Mouse (Mus musculus) layer of hippocampus, adult 18-20 months (tissue): ENCODE results near the gene Cdcp1. TPM values are rescaled to one million over a fixed set of nuclear protein-coding genes. Genes with fewer than 3 reads are reported as not detected.

Experiments used
- DNase-seq, 2 experiments: peaks; one replicate each; pipeline ENCODE4 v3.0.0; 2022; ENCODE audit warnings: low spot score in 2 of 2
- total RNA-seq, 2 experiments: library from RNA; stranded (reverse); gene quantifications; 2 replicates each; pipeline ENCODE4 v1.2.3; 2021

Gene Cdcp1
- total RNA-seq, 2 experiments from 2014 or later, result not detected

DNA sequence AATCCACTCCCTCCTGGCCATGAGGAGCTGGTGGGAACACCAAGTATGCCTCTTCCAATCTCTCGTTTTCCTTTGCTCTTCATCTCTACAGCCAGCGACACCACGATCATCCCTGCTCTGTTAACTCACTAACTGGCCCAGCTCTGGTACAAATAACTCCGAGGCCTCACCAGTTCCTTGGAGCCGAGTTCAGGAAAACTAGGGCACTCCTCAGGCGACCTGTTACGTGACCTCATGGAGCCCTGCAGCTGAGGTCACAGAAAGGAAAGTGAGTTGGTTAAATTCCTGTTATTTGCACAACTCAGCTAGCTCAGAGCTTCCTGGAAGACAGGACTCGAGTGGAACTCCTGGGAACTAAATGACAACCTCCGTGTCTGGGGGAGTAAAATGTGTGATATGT, 2.5 kb downstream of the Cdcp1 start:
- DNase-seq, result no peak

DNA sequence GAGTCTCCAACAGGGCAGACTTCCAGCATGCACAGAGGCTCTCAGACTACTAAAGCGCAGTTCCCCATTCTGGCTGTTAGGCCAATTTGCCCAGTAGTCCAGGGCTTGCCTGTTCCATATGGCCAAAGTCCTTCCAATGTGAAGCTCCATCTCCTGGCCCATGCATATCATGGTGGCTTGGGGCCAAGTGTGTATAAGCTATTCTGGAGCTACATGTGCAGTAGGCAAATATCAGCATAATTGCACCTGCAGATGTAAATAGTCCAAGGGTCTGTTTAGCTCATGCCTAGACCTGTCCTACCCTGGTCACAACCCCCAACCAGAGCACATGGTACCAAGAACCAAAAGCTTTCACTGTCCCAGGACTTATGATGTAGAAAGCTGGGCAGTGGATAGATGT, 7.9 kb downstream of the Cdcp1 start:
- DNase-seq, result no peak

DNA sequence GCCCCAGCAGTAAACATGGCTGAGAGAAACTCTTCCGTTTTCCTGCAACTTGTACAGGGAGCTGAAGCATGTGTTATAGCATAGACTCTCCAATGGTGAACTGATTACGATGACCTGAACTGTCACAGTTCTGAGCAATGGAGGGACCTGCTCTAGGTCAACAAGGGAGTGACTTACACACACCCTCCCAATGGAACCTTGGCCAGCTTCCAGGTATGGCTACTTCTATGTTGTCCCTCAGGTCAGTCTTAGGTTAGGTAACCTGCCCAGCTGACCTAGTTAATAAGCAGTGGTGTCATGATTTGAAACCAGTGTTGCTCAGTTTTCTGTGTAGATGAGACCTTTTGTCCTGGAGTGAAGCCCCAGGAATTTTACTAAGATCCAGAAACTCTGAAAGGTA, 8.9 kb downstream of the Cdcp1 start:
- no peak for DNase-seq

DNA sequence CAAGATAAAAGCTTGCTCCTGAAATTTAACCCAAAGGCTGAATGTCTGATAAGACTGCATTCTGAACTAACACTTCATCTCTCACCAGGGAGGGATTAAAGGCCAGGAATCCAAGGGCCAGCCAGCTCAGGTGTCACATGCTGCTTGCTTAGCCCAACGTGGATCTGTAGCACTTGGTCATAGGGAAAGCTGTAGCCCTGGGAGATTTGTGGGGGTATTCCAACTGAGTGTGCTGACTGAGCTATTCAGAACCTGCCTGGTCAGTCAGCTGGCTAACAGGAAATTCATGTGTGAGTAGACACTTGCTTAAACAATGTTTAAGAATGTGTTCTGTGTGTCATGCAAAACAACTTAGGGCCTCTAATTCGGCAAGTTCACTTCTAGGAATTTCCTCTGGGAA, 9.3 kb downstream of the Cdcp1 start:
- no peak for DNase-seq

DNA sequence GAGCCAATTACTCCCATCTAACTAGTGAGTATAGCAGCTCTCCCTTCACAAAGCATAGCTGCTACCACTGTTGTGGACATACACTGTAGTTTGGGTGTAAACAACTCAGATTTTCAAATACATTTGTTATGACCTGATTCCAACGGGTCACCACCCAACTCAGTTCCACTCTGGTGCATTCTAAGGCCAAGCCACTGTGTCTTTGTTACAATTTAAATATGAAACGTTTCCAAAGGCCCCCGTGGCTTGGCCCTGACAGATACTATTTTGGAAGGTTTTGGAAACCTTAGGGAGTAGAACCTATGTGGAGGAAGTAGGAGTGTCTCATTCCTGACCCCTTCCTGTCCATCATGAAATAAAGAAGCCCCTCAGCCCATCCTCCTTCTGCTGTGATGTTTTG, 15.7 kb downstream of the Cdcp1 start:
- DNase-seq, result no peak

DNA sequence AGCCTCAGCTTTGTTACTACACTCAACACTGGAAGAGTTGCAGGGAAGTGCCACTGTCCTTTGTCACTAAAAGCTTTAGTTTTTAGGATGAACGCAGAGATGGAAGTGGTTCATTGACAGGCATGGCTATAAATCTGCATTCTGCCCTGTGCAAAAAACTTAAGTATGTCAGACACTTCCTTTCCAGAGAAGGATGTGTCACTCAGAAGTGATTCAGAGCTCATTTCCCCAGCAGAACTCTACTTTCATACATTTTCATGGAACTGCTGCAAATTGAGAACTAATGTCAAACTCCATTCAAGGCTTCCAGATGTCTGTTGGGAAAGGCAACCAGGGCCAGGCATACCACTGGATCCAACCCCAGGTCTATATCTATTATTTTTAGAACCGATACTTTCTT, 27.6 kb downstream of the Cdcp1 start:
- no peak for DNase-seq

DNA sequence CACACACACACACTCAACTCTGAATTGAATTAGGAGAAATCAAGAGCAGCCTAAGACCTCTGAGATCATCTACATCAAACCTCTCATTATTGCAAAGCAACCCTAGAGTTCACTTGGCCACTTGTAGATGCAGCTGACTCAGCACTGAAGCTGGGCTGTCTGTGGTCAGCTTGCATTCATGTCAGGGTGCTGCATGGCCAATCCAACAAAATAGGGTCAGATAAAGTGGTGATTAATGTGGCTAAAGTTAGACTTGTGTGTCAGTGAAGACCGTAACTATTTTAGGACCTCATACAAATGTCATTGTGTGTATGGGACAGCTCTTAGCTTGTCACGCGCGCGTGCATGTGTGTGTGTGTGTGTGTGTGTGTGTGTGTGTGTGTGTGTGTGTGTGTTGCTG, 28.2 kb downstream of the Cdcp1 start:
- DNase-seq, result no peak

DNA sequence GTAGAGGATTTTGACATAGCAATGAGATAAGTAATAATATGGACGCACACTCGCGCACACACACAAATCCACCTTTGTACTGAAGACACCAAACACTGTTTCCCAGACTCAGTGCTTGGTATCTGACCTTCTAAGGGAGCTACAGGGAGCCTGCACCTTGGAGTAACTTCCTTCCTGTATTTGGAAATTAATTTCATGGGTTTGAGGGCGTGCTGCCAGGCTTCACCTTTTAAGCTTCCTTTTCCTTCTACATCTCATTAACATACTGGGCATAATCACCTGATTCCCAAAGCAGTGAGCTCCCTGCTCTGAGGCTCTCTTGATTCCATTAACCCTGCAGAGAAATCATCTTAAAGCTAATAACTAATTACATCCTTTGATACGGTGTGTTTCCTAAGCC, 29.7 kb downstream of the Cdcp1 start:
- no peak for DNase-seq

DNA sequence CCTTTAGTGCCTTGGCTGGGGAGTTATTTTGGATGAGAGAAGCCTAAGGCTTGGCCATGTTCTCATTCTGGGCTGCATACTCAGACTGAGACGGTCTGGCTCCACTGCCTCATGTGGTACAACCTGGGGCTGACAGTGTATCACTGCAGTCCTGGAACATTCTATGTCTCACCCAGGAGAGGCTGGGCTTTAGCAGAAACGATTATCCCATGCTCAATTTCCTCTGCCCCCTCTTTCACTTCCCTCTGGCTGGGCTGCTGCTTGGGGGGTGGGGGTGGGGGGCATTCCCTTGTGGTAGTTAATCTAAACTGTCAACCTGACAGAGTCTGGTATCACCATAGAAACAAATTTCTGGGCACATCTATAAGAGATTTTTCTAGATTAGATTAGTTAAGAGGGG, 30.3 kb downstream of the Cdcp1 start:
- no peak for DNase-seq

DNA sequence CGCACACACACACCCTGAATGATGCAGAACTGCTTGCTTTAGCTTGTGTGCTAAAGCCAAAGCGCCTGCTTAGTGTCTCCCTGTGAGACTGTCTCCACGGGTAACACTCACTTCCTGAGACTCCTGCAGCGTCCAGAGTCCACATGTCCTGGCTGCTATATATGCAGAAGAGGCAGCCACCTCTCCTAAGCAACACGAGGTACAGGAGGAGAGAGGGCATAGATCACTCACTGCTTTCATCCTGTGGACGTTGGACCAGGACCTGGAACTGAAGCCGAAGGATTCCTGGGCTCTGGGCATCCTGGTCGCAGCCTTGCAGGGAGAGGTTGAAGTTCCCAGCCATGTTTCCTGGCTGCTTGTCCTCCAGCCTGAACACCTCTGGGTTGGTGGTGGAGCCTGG, 32.6 kb downstream of the Cdcp1 start:
- DNase-seq, result no peak

DNA sequence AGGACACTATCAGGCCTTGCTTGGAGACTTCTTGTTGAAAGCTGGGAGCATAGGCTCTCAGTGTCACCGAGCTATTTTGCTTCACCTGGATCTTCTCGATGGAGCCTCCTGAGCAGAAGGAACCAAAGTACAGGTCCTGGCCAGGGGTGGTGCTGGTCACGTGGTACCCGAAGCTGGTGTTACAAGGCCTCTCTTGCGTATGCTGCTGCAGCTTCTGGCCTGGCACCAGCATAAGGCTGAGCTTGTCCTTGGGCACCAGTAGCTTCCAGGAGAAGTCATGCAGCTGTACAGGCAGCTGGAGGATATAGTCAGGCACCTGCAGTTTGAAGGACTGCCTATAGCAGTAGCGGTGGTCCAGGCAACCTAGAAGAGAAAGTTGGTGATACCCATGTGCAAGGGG, 35.8 kb downstream of the Cdcp1 start:
- DNase-seq, result no peak

DNA sequence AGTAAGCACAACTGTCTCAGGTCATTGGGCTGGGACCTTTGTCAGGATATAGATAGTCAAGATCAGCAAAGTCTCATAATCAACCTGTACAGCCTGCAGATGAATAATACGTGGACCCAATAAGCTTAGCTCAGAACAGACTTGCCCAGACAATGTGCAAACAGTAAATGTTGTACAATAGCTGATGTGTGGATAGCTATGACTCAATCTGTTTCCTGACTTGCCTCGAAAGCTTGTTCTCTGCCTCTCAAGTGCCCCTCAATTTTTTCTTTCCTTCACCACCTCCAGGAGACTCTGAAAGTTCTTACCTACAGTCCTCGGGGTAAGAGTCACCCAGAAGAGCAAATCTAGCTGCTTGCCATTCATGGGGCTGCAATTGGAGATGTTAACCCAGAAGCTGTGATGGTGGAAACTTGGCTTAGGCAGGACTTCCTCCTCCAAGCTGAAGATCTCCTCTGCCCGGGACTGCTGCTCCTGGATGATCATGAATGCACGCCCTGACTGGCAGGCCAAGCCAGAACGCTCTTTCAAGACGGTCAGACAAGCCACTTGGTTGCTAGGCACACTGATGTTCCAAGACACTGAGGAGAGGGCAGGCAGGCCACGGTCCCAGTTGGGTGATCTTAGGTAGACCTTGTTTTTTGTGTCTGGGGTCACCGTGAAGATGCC, 38.3 kb downstream of the Cdcp1 start:
- no peak for DNase-seq

DNA sequence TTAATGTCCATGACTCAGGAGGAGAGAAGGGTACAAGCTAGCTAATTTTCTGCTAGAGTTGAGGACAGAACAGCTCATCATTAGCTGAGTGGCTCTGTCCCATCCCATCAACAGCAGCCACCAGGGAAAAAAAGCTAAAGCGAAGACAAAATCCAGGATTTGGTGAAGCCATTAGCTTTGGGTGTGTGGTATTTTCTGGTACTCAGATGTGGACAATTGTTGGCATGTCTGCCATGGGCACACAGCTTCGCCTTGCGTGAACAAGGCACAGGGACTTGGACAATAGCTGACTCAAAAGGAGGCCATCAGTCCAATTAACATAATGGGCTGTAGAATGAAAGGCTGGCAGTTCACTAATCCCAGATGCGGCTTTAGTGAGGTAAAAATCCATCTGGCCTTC, 41.5 kb downstream of the Cdcp1 start:
- no peak for DNase-seq

DNA sequence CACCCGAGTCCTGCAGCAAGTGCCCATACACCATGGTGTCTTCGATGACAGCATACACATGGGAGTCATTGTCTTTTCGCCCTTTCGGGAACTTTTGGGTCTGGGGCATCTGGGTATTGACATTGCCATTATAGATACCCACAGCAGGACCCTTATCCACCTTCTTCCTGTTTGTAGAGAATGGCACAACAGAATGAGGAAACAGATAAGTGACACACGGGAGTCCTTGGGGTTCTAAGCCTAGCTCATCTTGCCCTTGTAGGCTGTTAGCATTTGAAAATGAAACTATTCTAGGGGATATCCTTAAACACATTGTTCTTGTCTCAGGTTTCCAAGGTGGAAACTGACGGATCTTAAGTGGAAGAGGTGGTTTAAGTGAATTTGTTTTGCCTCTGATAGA, 42.1 kb downstream of the Cdcp1 start:
- no peak for DNase-seq

DNA sequence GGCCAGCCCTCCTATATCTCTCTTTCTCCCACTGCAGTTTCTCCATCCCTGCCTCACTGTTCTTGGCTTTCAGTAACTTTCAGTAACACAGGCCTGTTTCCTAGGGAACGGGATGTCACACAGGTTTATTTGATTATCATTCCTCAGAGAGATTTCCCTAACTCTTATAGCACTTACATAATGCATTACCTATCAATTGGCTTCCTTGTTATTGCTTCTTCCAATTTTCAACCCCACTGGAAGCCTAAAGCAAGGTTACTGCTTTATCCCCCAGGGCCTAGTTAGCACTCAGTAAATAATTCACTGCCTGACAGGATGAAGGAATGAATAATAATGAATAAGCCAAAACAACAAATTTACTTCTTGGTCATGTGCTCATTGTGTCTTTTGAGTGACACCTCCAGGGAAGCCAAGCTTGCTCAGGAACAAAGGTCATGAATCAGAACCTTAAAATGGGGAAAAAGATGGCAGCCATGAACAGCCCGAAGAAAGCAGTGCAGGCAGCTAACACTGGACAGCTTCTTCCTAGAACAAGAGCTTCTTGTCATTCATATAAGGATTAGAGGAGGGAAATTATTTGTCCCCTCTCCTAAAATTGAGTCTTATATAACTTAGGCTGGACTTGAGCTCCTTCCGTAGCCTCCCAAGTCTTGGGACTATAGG, 49.9 kb downstream of the Cdcp1 start:
- DNase-seq, result no peak

DNA sequence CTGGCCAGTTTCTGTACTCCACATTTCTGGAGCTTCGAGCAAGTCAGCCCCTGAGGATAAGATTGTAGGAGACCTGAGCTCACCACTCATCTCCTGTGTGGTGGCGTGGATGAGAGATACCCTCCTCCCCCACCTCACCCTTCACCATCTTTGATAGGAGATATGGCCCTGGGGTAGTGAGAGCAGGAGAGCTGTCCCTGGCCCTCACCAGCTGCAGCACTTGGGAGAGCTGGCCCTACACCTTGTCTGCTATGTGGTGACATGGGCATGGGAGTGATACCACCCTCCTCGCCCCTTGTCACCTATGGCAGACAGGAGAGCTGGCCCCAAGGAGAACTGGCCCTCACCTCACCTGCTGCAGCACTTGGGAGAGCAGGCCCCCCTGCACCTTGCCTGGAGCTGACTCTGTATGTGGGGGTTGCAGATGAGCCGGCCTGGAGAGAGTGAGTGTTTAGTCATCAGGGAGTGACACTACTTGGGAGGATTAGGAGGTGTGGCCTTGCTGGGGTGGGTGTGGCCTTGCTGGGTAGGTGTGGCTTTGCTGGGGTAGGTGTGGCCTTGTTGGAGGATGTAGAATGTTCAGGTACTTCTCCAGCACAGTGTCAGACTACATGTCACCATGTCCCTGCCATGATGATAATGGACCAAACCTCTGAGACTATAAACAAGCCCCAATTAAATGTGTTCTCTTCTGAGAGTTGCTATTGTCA, 52.7 kb downstream of the Cdcp1 start:
- DNase-seq, result no peak

DNA sequence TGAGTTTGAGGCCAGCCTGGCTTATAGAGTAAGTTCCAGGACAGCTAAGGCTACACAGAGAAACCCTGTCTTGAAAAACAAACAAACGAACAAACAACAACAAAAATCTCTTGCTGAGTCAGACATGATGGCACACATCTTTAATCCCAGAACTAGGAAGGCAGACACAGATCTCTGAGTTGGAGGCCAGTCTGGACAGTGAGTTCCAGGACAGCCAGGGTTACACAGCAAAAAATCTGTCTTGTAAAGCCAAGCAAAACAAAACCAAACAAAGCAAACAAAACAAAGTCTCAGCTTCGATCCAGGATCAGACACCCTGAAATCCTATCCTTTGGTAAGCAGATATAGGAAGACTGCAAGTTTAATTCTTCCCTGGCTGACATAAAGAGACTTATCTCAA, 54.0 kb downstream of the Cdcp1 start:
- DNase-seq, result no peak

DNA sequence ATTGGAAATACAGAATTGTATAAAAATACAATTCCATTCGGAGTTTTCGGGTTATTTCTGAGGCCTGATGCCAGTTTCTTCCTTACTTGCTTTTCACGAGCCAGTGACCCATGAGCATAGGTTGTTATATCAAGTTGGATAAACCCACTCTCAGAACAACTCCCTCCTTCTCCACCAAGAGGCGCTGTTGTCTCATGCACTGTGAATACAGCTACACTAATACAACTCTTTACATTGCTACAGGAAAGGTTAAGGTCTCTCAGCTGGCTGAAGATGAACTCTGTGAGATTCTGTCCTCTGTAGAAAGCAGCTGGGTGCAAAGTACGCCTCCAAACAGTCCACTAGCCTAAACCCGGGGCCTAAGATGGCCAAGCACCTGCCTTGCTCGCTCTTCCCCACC, 56.5 kb downstream of the Cdcp1 start:
- DNase-seq, result peak in 1 of 2 experiments; percentile 79

DNA sequence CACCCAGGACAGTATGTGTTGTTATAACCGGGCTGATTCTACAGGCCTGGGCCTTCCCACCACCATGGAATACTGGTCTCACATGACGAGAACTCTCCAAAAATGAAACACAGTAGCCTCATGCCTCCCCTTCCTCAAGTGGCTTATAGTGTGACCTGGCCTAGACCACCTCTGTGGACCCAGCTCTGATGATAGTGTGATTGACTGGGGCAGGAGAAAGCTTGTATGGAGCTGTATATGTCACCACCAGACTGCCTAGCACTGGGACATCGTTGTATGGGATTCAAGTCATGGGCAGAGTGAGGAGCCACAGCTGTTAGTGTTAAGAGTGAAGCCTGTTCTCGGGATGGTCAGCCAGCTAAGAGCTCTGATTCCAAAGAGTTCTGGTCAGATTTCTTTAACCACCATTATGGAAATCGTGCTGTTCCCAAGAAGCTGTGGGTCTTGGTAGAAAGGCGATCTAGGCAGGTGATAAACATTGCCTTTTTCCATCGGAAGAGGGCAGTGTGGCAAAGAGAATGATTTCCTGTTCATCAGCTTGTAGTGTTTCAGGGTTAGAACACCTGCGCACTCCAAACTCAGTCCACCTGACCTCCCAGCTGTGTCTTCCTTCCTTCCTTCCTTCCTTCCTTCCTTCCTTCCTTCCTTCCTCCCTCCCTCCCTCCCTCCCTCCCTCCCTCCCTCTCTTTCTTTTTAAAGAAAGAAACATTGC, 57.6 kb downstream of the Cdcp1 start:
- peak in 1 of 2 experiments; percentile 54 for DNase-seq

DNA sequence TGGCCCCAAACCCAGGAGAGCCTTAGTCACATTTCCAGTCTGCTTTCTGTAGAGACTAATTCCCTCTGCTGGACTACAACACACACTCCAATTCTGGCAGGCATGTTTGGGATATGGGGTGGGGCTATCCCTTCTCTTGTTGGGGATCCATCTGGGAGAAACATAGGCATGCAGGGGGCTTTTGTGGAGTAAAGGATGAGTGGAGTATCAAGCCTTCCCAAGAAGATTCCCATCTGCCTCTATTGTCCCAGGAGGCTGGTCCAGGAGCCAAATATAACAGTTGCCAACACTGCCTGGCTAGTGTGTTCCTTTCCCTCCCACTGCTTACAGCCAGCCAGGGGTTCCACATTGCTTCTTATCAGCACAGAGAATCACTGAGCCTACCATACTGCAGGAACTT, 58.1 kb downstream of the Cdcp1 start:
- peak in 1 of 2 experiments; percentile 15 for DNase-seq

DNA sequence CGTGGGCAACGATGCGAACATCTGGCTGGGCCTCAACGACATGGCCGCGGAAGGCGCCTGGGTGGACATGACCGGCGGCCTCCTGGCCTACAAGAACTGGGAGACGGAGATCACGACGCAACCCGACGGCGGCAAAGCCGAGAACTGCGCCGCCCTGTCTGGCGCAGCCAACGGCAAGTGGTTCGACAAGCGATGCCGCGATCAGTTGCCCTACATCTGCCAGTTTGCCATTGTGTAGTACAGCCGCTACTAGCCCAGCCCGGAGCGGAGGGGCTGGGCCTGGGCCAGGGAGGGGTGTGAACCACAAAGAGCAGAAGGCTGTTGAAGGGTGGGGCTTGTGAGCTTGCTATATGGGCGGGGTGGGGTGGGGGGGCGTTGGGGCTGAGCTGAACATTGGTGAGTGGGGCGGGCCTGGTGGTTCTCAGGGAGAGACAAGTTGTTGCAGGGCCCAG, 58.9 kb downstream of the Cdcp1 start:
- peak in 1 of 2 experiments; percentile 34 for DNase-seq

DNA sequence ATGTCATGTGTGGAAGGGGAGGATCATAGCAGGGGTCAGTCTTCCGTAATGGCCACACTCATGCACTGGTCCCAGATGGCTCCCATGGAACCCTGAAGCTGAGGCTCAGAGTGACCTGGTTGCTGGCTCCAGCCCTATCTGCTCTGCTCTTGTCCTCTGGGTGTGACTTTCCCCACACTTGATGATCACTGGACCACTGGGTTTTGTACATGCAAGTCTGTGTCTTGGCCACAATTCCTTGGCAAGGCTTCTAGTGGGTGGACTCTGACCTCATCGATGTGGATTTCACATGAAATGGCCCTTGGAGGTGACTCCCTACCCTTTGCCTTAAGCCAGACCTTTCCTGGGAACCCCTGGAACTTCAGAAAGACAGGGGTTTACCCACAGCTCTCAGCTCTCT, 62.7 kb downstream of the Cdcp1 start:
- DNase-seq, result no peak
